Mouse (Mus musculus): ENCODE measurements around the gene B830017H08Rik. TPM values are rescaled to one million over a fixed set of nuclear protein-coding genes. Genes with fewer than 3 reads are reported as not detected.

B830017H08Rik gene
- polyA plus RNA-seq, 1 experiment from 2014 or later = not detected

DNA sequence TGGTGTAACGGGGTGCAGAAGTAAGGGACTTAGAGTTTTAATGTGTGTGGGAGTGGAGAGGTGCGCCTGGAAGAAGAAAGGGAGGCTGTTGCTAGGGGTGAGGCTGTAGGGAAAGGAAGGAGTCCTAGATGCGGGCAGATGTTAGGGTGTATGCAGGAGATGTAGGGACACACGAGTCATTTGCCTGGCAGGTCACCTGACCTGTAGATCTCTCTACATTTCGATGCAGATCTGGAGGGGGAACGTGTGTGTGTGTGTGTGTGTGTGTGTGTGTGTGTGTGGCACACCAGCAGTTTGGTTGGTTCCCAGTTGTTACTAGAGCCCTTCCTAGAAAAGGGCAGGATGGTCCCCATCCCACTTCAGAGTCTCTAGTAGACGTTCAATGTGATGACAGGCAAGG, 27.9 kb upstream of the B830017H08Rik start:
- H3K4me1 ChIP-seq (ENCODE audit: control insufficient read depth, insufficient read depth, low read length) = peaks cover 58% of the 10 kb centered on the region
- no peak for ATAC-seq (replicated peaks; ENCODE audit: insufficient number of reproducible peaks, low FRiP score, low TSS enrichment)
- H3K27ac ChIP-seq (ENCODE audit: low read depth, low read length) = no peak overlapping the region
- H3K9ac ChIP-seq (ENCODE audit: low read depth, low read length) = peak overlapping the region; percentile 39; the same call in 1 of the 2 replicates
- no peaks in the 10 kb centered on the region for H3K9me3 ChIP-seq (replicated peaks; ENCODE audit: control insufficient read depth, low read length)
- peaks cover 64% of the 10 kb centered on the region for H3K27me3 ChIP-seq (ENCODE audit: control insufficient read depth, insufficient read depth, low read length)
- 20% methylated on average over 7 of the region's 7 CpGs for WGBS (ENCODE audit: insufficient replicate concordance)
- H3K4me2 ChIP-seq = peak overlapping the region; percentile 70
- H3K36me3 ChIP-seq (ENCODE audit: control insufficient read depth, insufficient read depth, low read length) = no peaks in the 10 kb centered on the region
- peak overlapping the region; percentile 39; the same call in 1 of the 2 replicates for H3K4me3 ChIP-seq (ENCODE audit: low read depth, low read length)

DNA sequence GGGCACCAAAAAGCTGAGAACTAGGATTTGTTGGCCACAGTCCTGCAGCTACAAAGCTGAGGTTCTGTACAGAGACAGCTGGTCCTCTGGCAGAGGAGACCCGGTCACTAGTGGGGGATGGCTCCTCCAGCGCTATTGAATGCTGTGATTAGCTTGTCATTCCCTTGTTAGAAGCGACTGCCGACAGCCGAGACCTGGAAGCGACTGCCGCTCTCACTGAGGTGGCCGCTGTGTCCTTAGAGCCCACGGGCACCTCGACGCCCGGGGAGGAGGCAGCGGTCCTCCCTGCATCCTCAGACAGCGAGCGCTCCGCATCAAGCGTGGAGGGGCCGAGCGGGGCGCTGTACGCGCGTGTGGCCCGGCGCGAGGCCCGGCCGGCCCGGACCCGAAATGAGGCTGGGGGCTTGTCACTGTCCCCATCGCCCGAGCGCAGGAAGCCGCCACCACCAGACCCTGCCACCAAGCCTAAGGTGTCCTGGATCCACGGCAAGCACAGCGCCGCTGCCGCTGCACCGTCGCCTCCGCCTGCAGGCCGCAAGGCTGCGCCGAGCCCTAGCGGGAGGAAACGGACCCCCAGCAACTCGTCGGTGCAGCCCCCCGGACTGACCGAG, 26.2 kb upstream of the B830017H08Rik start:
- Histone ChIP-seq H3K4me3 (ENCODE audit: low read depth, low read length) (peak overlapping the region; percentile 49), H3K9me3 (replicated peaks; ENCODE audit: control insufficient read depth, low read length) (no peaks in the 10 kb centered on the region), H3K4me1 (ENCODE audit: control insufficient read depth, insufficient read depth, low read length) (peaks cover 57% of the 10 kb centered on the region), H3K27ac (ENCODE audit: low read depth, low read length) (no peak overlapping the region; the same call in 1 of the 2 replicates), H3K27me3 (ENCODE audit: control insufficient read depth, insufficient read depth, low read length) (peaks cover 60% of the 10 kb centered on the region), H3K36me3 (ENCODE audit: control insufficient read depth, insufficient read depth, low read length) (no peaks in the 10 kb centered on the region), H3K4me2 (peak overlapping the region; percentile 94), H3K9ac (ENCODE audit: low read depth, low read length) (peak overlapping the region; percentile 79)
- ATAC-seq (replicated peaks; ENCODE audit: insufficient number of reproducible peaks, low FRiP score, low TSS enrichment) = no peak
- WGBS (ENCODE audit: insufficient replicate concordance) = 7% methylated on average over 47 of the region's 50 CpGs

DNA sequence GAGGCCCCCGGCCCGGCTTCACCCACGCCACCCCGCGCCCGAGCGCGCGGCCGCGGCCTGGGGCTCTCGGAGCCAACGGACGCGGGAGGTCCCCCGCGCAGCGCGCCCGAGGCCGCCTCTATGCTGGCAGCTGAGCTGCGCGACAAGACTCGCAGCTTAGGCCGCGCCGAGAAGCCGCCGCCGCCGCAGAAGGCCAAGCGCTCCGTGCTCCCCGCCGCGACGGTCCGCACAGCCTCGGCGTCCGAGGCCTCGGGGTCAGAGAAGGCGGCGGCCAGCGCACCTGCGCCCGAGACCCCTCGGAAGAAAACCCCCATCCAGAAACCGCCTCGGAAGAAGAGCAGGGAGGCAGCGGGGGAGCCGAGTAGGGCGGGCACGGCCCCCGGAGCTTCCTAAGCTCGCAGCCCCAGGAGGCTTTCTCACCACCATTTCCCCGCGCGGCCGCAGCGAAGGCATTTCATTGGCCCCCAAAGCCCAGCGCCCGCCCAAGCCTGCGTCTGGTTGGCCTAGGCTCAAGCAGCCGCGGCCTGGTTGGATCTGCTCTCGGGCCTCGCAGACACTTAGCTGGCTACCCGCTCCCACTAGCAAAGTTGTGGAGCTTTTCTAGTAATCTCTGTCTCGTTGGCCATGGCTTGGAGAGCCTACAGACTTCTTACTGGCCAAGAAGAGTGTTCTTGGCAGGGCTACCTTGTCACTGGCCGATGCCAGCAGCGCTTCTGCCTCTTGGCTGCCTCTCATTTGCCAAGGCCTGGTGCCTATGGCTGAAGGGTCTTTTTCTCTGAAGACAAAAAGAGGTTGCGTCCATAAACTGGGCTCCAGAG, 25.5 kb upstream of the B830017H08Rik start:
- peak overlapping the region; percentile 94 for H3K4me2 ChIP-seq
- 3% methylated on average over 61 of the region's 73 CpGs for WGBS (ENCODE audit: insufficient replicate concordance)
- H3K27me3 ChIP-seq (ENCODE audit: control insufficient read depth, insufficient read depth, low read length) = peaks cover 53% of the 10 kb centered on the region
- H3K4me3 ChIP-seq (ENCODE audit: low read depth, low read length) = peak overlapping the region; percentile 49
- H3K36me3 ChIP-seq (ENCODE audit: control insufficient read depth, insufficient read depth, low read length) = no peaks in the 10 kb centered on the region
- H3K9me3 ChIP-seq (replicated peaks; ENCODE audit: control insufficient read depth, low read length) = no peaks in the 10 kb centered on the region
- H3K27ac ChIP-seq (ENCODE audit: low read depth, low read length) = peak overlapping the region; percentile 41; the same call in 1 of the 2 replicates
- H3K9ac ChIP-seq (ENCODE audit: low read depth, low read length) = peak overlapping the region; percentile 79
- H3K4me1 ChIP-seq (ENCODE audit: control insufficient read depth, insufficient read depth, low read length) = peaks cover 52% of the 10 kb centered on the region
- peak; percentile 43; the same call in 1 of the 2 replicates for ATAC-seq (replicated peaks; ENCODE audit: insufficient number of reproducible peaks, low FRiP score, low TSS enrichment)

DNA sequence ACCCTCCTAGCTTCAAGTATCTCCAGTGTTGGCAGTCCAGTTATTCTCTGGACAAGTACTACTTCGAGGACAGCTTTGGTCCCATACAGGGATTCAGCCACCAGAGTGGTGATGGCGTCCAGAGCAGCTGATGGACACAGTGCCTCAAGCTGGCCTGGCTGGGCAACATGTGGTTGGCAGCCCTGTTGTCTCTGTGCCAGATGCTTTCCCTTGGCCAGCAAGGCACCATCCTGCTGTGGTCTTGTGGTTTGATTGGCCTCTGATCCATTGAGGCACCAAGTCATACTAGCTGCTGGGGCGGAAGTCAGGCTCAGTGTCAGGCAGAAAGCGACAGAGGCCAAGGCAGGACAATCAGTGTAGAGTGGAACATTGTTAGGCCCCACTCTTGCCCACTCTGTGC, 23.8 kb upstream of the B830017H08Rik start:
- H3K9me3 ChIP-seq (replicated peaks; ENCODE audit: control insufficient read depth, low read length) = no peaks in the 10 kb centered on the region
- ATAC-seq (replicated peaks; ENCODE audit: insufficient number of reproducible peaks, low FRiP score, low TSS enrichment) = no peak
- peaks cover 40% of the 10 kb centered on the region for H3K4me1 ChIP-seq (ENCODE audit: control insufficient read depth, insufficient read depth, low read length)
- peaks cover 43% of the 10 kb centered on the region for H3K27me3 ChIP-seq (ENCODE audit: control insufficient read depth, insufficient read depth, low read length)
- H3K36me3 ChIP-seq (ENCODE audit: control insufficient read depth, insufficient read depth, low read length) = no peaks in the 10 kb centered on the region
- H3K27ac ChIP-seq (ENCODE audit: low read depth, low read length) = no peak overlapping the region
- H3K4me2 ChIP-seq = no peak overlapping the region
- 71% methylated on average over 4 of the region's 4 CpGs for WGBS (ENCODE audit: insufficient replicate concordance)
- no peak overlapping the region for H3K4me3 ChIP-seq (ENCODE audit: low read depth, low read length)
- H3K9ac ChIP-seq (ENCODE audit: low read depth, low read length) = no peak overlapping the region

DNA sequence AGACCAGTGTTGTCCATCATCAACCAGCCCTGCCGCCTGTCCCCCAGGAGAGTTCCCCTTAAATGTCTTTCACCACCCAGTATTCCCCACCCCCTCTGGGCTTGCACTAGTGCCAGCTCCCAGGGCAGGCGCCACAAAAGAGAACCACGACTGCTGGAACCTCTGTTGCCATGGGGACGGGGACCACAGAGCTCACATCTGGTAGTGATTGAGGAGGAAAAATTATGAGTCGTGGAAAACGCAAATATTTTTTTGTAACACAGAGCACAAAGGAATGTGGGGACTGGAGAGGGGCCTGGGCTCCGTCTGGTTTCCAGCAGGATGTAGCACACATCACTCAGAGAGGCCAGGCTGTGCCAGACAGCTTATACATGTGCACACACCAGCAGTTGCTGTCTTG, 23.2 kb upstream of the B830017H08Rik start:
- Histone ChIP-seq H3K9ac (ENCODE audit: low read depth, low read length) (no peak overlapping the region), H3K4me1 (ENCODE audit: control insufficient read depth, insufficient read depth, low read length) (peaks cover 34% of the 10 kb centered on the region), H3K27me3 (ENCODE audit: control insufficient read depth, insufficient read depth, low read length) (peaks cover 40% of the 10 kb centered on the region), H3K36me3 (ENCODE audit: control insufficient read depth, insufficient read depth, low read length) (no peaks in the 10 kb centered on the region), H3K4me2 (no peak overlapping the region), H3K9me3 (replicated peaks; ENCODE audit: control insufficient read depth, low read length) (no peaks in the 10 kb centered on the region), H3K4me3 (ENCODE audit: low read depth, low read length) (no peak overlapping the region), H3K27ac (ENCODE audit: low read depth, low read length) (peak overlapping the region; percentile 57; the same call in 1 of the 2 replicates)
- 28% methylated on average over 7 of the region's 7 CpGs for WGBS (ENCODE audit: insufficient replicate concordance)
- no peak for ATAC-seq (replicated peaks; ENCODE audit: insufficient number of reproducible peaks, low FRiP score, low TSS enrichment)

DNA sequence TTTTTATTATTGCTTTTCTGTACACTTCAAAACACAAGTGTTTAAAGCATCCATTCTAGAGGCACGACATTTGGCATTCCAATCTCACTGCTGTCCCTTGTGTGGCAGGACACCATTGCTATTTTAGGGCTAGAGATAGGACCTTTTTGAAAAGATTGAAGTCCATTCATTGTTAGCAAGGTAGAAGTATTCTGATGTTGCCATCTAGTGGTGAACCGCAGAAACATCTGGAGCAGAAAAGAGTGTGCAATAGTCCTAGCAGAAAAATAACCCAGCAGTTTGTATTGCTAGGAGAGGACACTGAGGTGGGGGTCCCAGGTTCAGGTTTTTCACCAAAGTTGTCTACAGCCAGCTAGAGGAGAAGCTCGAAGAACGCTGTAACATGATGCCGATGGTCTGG, 20.8 kb upstream of the B830017H08Rik start:
- peaks cover 29% of the 10 kb centered on the region for H3K4me1 ChIP-seq (ENCODE audit: control insufficient read depth, insufficient read depth, low read length)
- no peak for ATAC-seq (replicated peaks; ENCODE audit: insufficient number of reproducible peaks, low FRiP score, low TSS enrichment)
- H3K4me3 ChIP-seq (ENCODE audit: low read depth, low read length) = no peak overlapping the region
- H3K36me3 ChIP-seq (ENCODE audit: control insufficient read depth, insufficient read depth, low read length) = no peaks in the 10 kb centered on the region
- no peak overlapping the region for H3K9ac ChIP-seq (ENCODE audit: low read depth, low read length)
- H3K27ac ChIP-seq (ENCODE audit: low read depth, low read length) = no peak overlapping the region
- H3K9me3 ChIP-seq (replicated peaks; ENCODE audit: control insufficient read depth, low read length) = no peaks in the 10 kb centered on the region
- H3K4me2 ChIP-seq = no peak overlapping the region
- peaks cover 37% of the 10 kb centered on the region for H3K27me3 ChIP-seq (ENCODE audit: control insufficient read depth, insufficient read depth, low read length)
- WGBS (ENCODE audit: insufficient replicate concordance) = 3% methylated on average over 5 of the region's 5 CpGs

DNA sequence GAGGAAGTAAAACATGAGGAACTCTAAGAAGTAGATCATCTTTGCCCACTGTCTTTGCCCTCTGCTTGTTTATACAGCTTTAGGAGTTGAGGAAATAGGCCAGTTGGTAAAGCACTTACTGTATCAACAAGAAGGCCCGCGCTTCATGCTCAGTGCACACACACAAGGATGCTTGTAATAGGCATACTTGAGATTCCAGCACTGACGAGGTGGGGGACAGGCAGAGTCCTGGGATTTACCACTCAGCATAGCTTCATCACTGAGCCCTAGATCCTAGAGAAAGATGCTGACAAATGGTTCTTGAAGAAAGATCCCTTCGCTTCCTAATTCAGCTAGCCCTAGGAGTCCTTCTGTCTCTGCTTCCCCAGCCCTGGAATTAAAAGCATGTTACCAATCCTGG, 19.7 kb upstream of the B830017H08Rik start:
- H3K36me3 ChIP-seq (ENCODE audit: control insufficient read depth, insufficient read depth, low read length) = no peaks in the 10 kb centered on the region
- H3K9me3 ChIP-seq (replicated peaks; ENCODE audit: control insufficient read depth, low read length) = no peaks in the 10 kb centered on the region
- ATAC-seq (replicated peaks; ENCODE audit: insufficient number of reproducible peaks, low FRiP score, low TSS enrichment) = no peak
- no peak overlapping the region for H3K27ac ChIP-seq (ENCODE audit: low read depth, low read length)
- peaks cover 33% of the 10 kb centered on the region for H3K27me3 ChIP-seq (ENCODE audit: control insufficient read depth, insufficient read depth, low read length)
- whole genome bisulfite sequencing (ENCODE audit: insufficient replicate concordance) = 33% methylated on average over 4 of the region's 4 CpGs
- H3K9ac ChIP-seq (ENCODE audit: low read depth, low read length) = peak overlapping the region; percentile 24; the same call in 1 of the 2 replicates
- H3K4me3 ChIP-seq (ENCODE audit: low read depth, low read length) = no peak overlapping the region
- peaks cover 20% of the 10 kb centered on the region for H3K4me1 ChIP-seq (ENCODE audit: control insufficient read depth, insufficient read depth, low read length)
- H3K4me2 ChIP-seq = no peak overlapping the region

DNA sequence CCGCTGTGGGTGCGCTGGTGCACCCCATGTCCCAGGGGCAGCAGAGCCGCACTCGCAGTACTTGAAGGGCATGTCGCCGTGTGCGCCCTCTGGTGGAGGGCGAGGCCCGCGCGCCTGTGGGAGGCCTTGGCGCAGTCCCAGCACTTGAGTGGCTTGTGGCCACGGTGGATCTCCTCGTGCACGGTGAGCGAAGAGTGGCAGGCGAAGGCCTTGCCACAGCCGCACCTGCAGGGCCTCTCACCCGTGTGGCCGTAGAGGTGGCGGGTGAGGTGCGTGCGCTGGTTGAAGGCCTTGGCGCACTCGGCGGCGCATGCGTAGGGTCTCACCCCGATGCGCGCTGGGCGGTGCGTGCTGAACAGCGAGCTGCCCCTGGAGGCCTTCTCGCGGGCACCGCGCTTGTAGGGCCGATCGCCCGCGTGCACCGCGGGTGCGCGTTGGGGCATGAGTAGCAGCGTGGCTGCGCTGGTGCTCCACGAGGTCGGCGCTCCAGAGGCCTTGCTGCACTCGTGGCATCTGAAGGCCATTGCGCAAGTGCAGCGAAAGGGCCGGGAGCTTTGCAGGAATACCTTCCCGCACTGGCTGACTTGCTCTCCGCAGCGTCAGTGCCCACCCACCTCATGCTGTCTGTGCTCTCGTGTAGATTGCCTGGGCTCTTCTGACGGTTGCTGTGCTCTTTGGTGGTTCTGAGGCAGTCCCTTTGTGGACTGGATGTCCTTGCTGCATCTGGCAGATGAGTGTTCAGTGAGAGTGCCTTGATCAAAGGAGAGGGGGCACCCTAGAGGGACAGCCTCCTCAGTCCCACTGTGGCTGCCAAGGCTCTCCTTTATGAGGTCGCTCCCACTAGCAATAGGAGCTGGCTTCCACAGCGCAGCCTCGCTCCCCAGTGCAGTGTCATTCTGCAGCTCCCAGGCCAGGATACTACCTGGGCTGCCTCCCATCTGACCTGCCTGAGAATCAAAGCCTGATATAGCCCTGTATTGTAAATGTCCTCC, 17.2 kb upstream of the B830017H08Rik start:
- ATAC-seq (replicated peaks; ENCODE audit: insufficient number of reproducible peaks, low FRiP score, low TSS enrichment) = peak; percentile 56; the same call in 1 of the 2 replicates
- Histone ChIP-seq H3K9me3 (replicated peaks; ENCODE audit: control insufficient read depth, low read length) (no peaks in the 10 kb centered on the region), H3K4me2 (peak overlapping the region; percentile 87), H3K36me3 (ENCODE audit: control insufficient read depth, insufficient read depth, low read length) (no peaks in the 10 kb centered on the region), H3K9ac (ENCODE audit: low read depth, low read length) (peak overlapping the region; percentile 73), H3K27me3 (ENCODE audit: control insufficient read depth, insufficient read depth, low read length) (peaks cover 33% of the 10 kb centered on the region), H3K4me1 (ENCODE audit: control insufficient read depth, insufficient read depth, low read length) (peaks cover 9% of the 10 kb centered on the region), H3K27ac (ENCODE audit: low read depth, low read length) (no peak overlapping the region), H3K4me3 (ENCODE audit: low read depth, low read length) (peak overlapping the region; percentile 48)
- 2% methylated on average over 63 of the region's 63 CpGs for WGBS (ENCODE audit: insufficient replicate concordance)

All from heart, embryonic 11.5 days (tissue).